Mouse (Mus musculus): Measurements from ENCODE around the gene Tmem270. TPM values are rescaled to one million over a fixed set of nuclear protein-coding genes. Genes with fewer than 3 reads are reported as not detected.

The Tmem270 gene
- total and polyA plus RNA-seq, 2 experiments: not detected

DNA sequence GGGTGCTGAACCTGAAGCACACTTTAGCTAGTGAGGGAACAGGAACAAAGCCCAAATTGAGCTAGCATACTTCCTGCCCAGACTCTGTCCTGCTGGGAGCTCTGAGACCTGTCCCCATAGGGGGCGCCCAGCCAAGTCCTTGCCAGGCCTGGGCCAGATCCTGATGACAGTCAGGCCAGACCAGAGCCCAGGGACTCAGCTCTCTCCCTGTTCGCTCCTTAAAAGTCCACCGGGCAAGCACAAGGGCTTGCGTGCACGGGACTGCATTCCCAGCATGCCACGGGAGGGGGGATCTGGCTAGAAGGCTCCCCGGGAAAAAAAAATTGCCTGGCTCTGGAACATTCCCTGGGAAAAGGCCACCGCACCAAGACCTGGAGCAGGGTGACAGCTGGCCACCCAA lies 41.4 kb downstream of the Tmem270 start:
- DNase-seq (ENCODE audit: extremely low read depth, low read depth, low spot score): no peak
- 63% methylated on average over 8 of the region's 8 CpGs for WGBS
- Histone ChIP-seq H3K9ac (ENCODE audit: low read depth, low read length) (no peak overlapping the region), H3K4me3 (ENCODE audit: insufficient read depth, low read depth, low read length) (no peak overlapping the region), H3K27ac (replicated peaks; ENCODE audit: insufficient read depth, low read depth, low read length) (no peak overlapping the region), H3K27me3 (ENCODE audit: control insufficient read depth, insufficient read depth, low read length) (no peaks in the 10 kb centered on the region), H3K36me3 (ENCODE audit: control insufficient read depth, insufficient read depth, low read length) (no peaks in the 10 kb centered on the region), H3K4me1 (ENCODE audit: control insufficient read depth, insufficient read depth, low read length) (no peaks in the 10 kb centered on the region), H3K79me2 (ENCODE audit: control insufficient read depth, insufficient read depth, low read length) (no peaks in the 10 kb centered on the region)
- TF ChIP-seq POLR2A (IDR thresholded peaks at IDR 0.05; ENCODE audit: extremely low read depth, insufficient read depth, low read length) (no peak), CTCF (IDR thresholded peaks at IDR 0.05; ENCODE audit: low read depth, low read length) (no peak)

DNA sequence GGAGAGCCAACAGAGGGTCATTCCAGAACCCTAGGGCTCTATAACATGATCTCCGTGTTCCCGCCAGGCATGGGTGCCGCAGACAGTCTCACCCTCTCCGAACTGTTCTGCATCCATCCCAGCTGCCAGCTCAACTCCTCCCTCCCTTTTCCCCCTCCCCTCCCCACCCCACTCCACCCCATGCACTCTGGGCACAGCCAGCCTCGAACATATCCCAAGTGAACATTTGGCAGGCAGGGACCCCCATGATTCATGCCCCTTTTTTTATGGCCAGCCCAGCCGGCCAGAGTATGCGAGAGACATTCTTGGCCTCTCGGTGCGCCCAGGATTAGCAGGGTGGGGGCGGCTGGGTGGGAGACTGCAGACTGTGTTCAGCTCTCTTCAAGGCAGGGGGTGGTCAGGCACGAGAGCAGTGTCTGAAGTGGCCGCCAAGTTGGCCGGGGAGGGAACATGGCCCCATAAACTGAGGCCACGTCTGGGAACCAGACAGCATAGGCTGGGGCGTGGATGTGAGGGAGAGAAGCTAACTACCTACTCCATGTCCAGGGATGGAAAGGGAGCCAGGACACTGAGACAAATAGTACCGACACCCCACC lies 44.5 kb downstream of the Tmem270 start:
- 86% methylated on average over 16 of the region's 16 CpGs for WGBS
- Histone ChIP-seq H3K4me1 (ENCODE audit: control insufficient read depth, insufficient read depth, low read length) (no peaks in the 10 kb centered on the region), H3K27ac (replicated peaks; ENCODE audit: insufficient read depth, low read depth, low read length) (no peak overlapping the region), H3K27me3 (ENCODE audit: control insufficient read depth, insufficient read depth, low read length) (no peaks in the 10 kb centered on the region), H3K36me3 (ENCODE audit: control insufficient read depth, insufficient read depth, low read length) (no peaks in the 10 kb centered on the region), H3K9ac (ENCODE audit: low read depth, low read length) (no peak overlapping the region), H3K4me3 (ENCODE audit: insufficient read depth, low read depth, low read length) (no peak overlapping the region), H3K79me2 (ENCODE audit: control insufficient read depth, insufficient read depth, low read length) (no peaks in the 10 kb centered on the region)
- TF ChIP-seq CTCF (IDR thresholded peaks at IDR 0.05; ENCODE audit: low read depth, low read length) (no peak), POLR2A (IDR thresholded peaks at IDR 0.05; ENCODE audit: extremely low read depth, insufficient read depth, low read length) (no peak)
- no peak for DNase-seq (ENCODE audit: extremely low read depth, low read depth, low spot score)

DNA sequence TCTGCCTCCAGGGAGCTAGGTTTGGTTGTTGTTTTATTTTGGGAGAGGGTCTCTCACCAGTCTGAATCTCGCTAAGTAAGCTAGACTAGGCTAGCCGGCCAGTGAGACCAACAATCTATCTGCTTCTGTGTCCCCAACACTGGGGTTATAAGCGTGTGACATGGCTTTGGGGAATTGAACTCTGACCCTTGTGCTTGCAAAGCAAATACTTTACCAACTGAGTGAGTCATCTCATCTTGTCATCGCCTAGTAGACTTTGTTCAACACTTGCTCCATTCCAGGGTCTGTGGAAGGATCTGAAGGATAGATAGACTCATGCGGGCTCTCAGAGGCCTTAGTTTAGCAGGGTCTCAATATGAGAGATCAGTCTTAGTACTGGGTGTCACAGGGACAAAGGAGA lies 47.3 kb downstream of the Tmem270 start:
- TF ChIP-seq CTCF (IDR thresholded peaks at IDR 0.05; ENCODE audit: low read depth, low read length) (no peak), POLR2A (IDR thresholded peaks at IDR 0.05; ENCODE audit: extremely low read depth, insufficient read depth, low read length) (no peak)
- no peak overlapping the region for H3K9ac ChIP-seq (ENCODE audit: low read depth, low read length)
- no peak overlapping the region for H3K4me3 ChIP-seq (ENCODE audit: insufficient read depth, low read depth, low read length)
- no peaks in the 10 kb centered on the region for H3K36me3 ChIP-seq (ENCODE audit: control insufficient read depth, insufficient read depth, low read length)
- H3K27me3 ChIP-seq (ENCODE audit: control insufficient read depth, insufficient read depth, low read length): no peaks in the 10 kb centered on the region
- H3K4me1 ChIP-seq (ENCODE audit: control insufficient read depth, insufficient read depth, low read length): no peaks in the 10 kb centered on the region
- H3K79me2 ChIP-seq (ENCODE audit: control insufficient read depth, insufficient read depth, low read length): no peaks in the 10 kb centered on the region
- WGBS: 35% methylated on average over 5 of the region's 5 CpGs
- peak overlapping the region; percentile 10; the same call in 1 of the 2 replicates for H3K27ac ChIP-seq (replicated peaks; ENCODE audit: insufficient read depth, low read depth, low read length)
- peak; percentile 84 for DNase-seq (ENCODE audit: extremely low read depth, low read depth, low spot score)

DNA sequence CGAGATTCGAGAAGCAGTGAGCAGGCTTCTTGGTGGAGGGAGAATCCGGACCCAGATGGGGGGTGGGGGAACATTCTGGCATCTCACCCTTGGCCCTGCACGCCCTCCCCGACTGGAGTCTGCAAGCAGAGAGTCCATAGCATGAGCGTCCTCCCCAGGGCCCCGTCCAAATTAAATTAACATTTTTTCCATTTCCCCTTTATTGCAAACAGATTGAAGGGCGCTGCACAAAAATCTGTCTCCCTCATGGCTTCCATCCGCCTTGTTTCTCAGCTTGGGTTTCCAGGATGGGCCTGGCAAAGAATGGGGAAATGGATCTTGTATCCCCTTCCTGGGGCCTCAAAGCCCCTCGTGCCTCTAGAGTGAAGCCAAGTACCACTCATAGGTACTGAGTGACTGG lies 48.2 kb downstream of the Tmem270 start:
- Histone ChIP-seq H3K36me3 (ENCODE audit: control insufficient read depth, insufficient read depth, low read length) (no peaks in the 10 kb centered on the region), H3K79me2 (ENCODE audit: control insufficient read depth, insufficient read depth, low read length) (no peaks in the 10 kb centered on the region), H3K9ac (ENCODE audit: low read depth, low read length) (no peak overlapping the region), H3K4me3 (ENCODE audit: insufficient read depth, low read depth, low read length) (no peak overlapping the region), H3K4me1 (ENCODE audit: control insufficient read depth, insufficient read depth, low read length) (peaks cover under 1% of the 10 kb centered on the region; the same call in 1 of the 2 replicates), H3K27me3 (ENCODE audit: control insufficient read depth, insufficient read depth, low read length) (no peaks in the 10 kb centered on the region), H3K27ac (replicated peaks; ENCODE audit: insufficient read depth, low read depth, low read length) (no peak overlapping the region)
- TF ChIP-seq POLR2A (IDR thresholded peaks at IDR 0.05; ENCODE audit: extremely low read depth, insufficient read depth, low read length) (no peak), CTCF (IDR thresholded peaks at IDR 0.05; ENCODE audit: low read depth, low read length) (no peak)
- DNase-seq (ENCODE audit: extremely low read depth, low read depth, low spot score): no peak
- WGBS: 91% methylated on average over 10 of the region's 10 CpGs

DNA sequence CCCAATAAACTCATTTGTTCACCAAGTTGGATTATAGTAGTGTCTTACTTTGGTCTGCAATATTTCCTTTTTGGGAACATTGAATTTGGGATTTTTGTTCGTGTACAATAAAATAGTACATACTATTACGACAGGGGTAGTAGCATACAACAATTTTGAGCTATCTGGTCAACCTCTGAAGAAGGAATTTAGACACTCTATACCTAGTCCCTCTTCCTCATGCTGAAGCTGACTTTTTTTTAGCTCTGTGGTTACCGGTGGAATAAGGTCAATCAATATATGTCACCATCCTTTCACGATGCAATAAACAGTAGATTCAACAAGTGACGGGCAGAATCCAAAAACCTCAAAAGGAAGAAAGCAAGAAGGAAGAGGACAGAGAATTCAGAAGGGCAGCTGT lies 53.7 kb downstream of the Tmem270 start:
- Histone ChIP-seq H3K27me3 (ENCODE audit: control insufficient read depth, insufficient read depth, low read length) (no peaks in the 10 kb centered on the region), H3K4me1 (ENCODE audit: control insufficient read depth, insufficient read depth, low read length) (peaks cover 5% of the 10 kb centered on the region), H3K79me2 (ENCODE audit: control insufficient read depth, insufficient read depth, low read length) (no peaks in the 10 kb centered on the region), H3K27ac (replicated peaks; ENCODE audit: insufficient read depth, low read depth, low read length) (no peak overlapping the region; the same call in 1 of the 2 replicates), H3K36me3 (ENCODE audit: control insufficient read depth, insufficient read depth, low read length) (no peaks in the 10 kb centered on the region), H3K4me3 (ENCODE audit: insufficient read depth, low read depth, low read length) (no peak overlapping the region), H3K9ac (ENCODE audit: low read depth, low read length) (no peak overlapping the region)
- WGBS: 48% methylated on average over 5 of the region's 5 CpGs
- TF ChIP-seq POLR2A (IDR thresholded peaks at IDR 0.05; ENCODE audit: extremely low read depth, insufficient read depth, low read length): no peak
- TF ChIP-seq CTCF (IDR thresholded peaks at IDR 0.05; ENCODE audit: low read depth, low read length): no peak
- DNase-seq (ENCODE audit: extremely low read depth, low read depth, low spot score): peak; percentile 48

Other genes starting within 250 kb of the Tmem270 start
- gene Limk1, start 218.1 kb downstream of the Tmem270 start, total RNA-seq (2014; rRNA removed): 0.83 and 1.1 TPM in 2 replicates
- 2.1 and 2.7 TPM in 2 replicates for gene Limk1, start 218.1 kb downstream of the Tmem270 start, polyA plus RNA-seq (2012; rRNA removed)
- 0.37 and 0.60 TPM in 2 replicates for gene Eln, start 159.4 kb downstream of the Tmem270 start, total RNA-seq (2014; rRNA removed)
- gene Eln, start 159.4 kb downstream of the Tmem270 start, polyA plus RNA-seq (2012; rRNA removed): 4.0 and 5.2 TPM in 2 replicates
- not detected in 2 replicates for gene Cldn13, start 8.8 kb upstream of the Tmem270 start, total RNA-seq (2014; rRNA removed)
- gene Cldn13, start 8.8 kb upstream of the Tmem270 start, polyA plus RNA-seq (2012; rRNA removed): not detected in 2 replicates
- gene Mettl27, start 25.6 kb upstream of the Tmem270 start, total RNA-seq (2014; rRNA removed): 13.5 and 19.1 TPM in 2 replicates
- gene Mettl27, start 25.6 kb upstream of the Tmem270 start, polyA plus RNA-seq (2012; rRNA removed): 17.9 and 30.0 TPM in 2 replicates
- 0.09 and 0.13 TPM in 2 replicates for gene Cldn4, start 40.2 kb upstream of the Tmem270 start, total RNA-seq (2014; rRNA removed)
- 0.09 and 0.36 TPM in 2 replicates for gene Cldn4, start 40.2 kb upstream of the Tmem270 start, polyA plus RNA-seq (2012; rRNA removed)
- gene Cldn3, start 79.5 kb upstream of the Tmem270 start, total RNA-seq (2014; rRNA removed): 49.9 and 86.6 TPM in 2 replicates
- 290 and 291 TPM in 2 replicates for gene Cldn3, start 79.5 kb upstream of the Tmem270 start, polyA plus RNA-seq (2012; rRNA removed)
- 35.9 and 38.1 TPM in 2 replicates for gene Abhd11, start 102.4 kb upstream of the Tmem270 start, total RNA-seq (2014; rRNA removed)
- 77.6 and 78.8 TPM in 2 replicates for gene Abhd11, start 102.4 kb upstream of the Tmem270 start, polyA plus RNA-seq (2012; rRNA removed)
- 0.09 and 0.13 TPM in 2 replicates for gene Stx1a, start 116.7 kb upstream of the Tmem270 start, total RNA-seq (2014; rRNA removed)
- gene Stx1a, start 116.7 kb upstream of the Tmem270 start, polyA plus RNA-seq (2012; rRNA removed): 1.1 and 1.3 TPM in 2 replicates
- 7.1 and 8.6 TPM in 2 replicates for gene Dnajc30, start 157.5 kb upstream of the Tmem270 start, total RNA-seq (2014; rRNA removed)
- gene Dnajc30, start 157.5 kb upstream of the Tmem270 start, polyA plus RNA-seq (2012; rRNA removed): 39.9 and 45.7 TPM in 2 replicates
- gene Bud23, start 158.2 kb upstream of the Tmem270 start, total RNA-seq (2014; rRNA removed): 32.7 and 38.4 TPM in 2 replicates
- gene Bud23, start 158.2 kb upstream of the Tmem270 start, polyA plus RNA-seq (2012; rRNA removed): 50.9 and 51.7 TPM in 2 replicates
- gene Vps37d, start 171.5 kb upstream of the Tmem270 start, total RNA-seq (2014; rRNA removed): 0.13 and 0.18 TPM in 2 replicates
- 0.60 and 0.66 TPM in 2 replicates for gene Vps37d, start 171.5 kb upstream of the Tmem270 start, polyA plus RNA-seq (2012; rRNA removed)
- gene Mlxipl, start 183.2 kb upstream of the Tmem270 start, total RNA-seq (2014; rRNA removed): 198 and 237 TPM in 2 replicates
- gene Mlxipl, start 183.2 kb upstream of the Tmem270 start, polyA plus RNA-seq (2012; rRNA removed): 444 and 617 TPM in 2 replicates
- 5.8 and 8.0 TPM in 2 replicates for gene Tbl2, start 242.9 kb upstream of the Tmem270 start, total RNA-seq (2014; rRNA removed)
- 9.6 and 10.1 TPM in 2 replicates for gene Tbl2, start 242.9 kb upstream of the Tmem270 start, polyA plus RNA-seq (2012; rRNA removed)